Mouse (Mus musculus) brain, embryonic 14.5 days (tissue): ENCODE measurements around the gene Gosr2.

Experiments
- CTCF ChIP-seq: fragments of 200-500 bp; IDR thresholded peaks from 2 replicates; pipeline ENCODE4 v1.5.1; 2012; ENCODE audit warnings: inconsistent platforms, mild to moderate bottlenecking, moderate library complexity, borderline replicate concordance; ENCODE audit not compliant: insufficient read depth, insufficient read length; ENCODE audit errors: extremely low read depth
- POLR2A ChIP-seq: fragments of 200-500 bp; IDR thresholded peaks from 2 replicates; pipeline ENCODE4 v1.6.1; 2012; ENCODE audit warnings: mild to moderate bottlenecking, inconsistent platforms, borderline replicate concordance; ENCODE audit not compliant: poor library complexity, insufficient read depth, insufficient read length, severe bottlenecking; ENCODE audit errors: extremely low read depth

- TF ChIP-seq POLR2A (no peak), CTCF (no peak)
Observed at GRCm38 (mm10) chr11:103733961-103734360, 36.3 kb upstream of the Gosr2 start.
